Mouse (Mus musculus) heart, embryonic 12.5 days (tissue): ENCODE data around the gene Anks3. TPM values are rescaled to one million over a fixed set of nuclear protein-coding genes. Genes with fewer than 3 reads are reported as not detected.
A peak's percentile ranks its signal among the peaks of the same experiment; 100 is the strongest.

Experiments used
- ATAC-seq: fragments of 200-750 bp; cut with Nextera tagmentation; 2 replicates; pipeline ENCODE4 v1.8.0; 2017; ENCODE audit warnings: moderate TSS enrichment, moderate library complexity; ENCODE audit not compliant: insufficient number of reproducible peaks, low FRiP score
- H3K27ac ChIP-seq: fragments of 300-500 bp; sonication (generic); 2 replicates; pipeline ENCODE4 v1.5.1; 2016; ENCODE audit warnings: mild to moderate bottlenecking, moderate library complexity; ENCODE audit not compliant: poor library complexity, severe bottlenecking
- H3K27me3 ChIP-seq: fragments of 300-500 bp; sonication (generic); replicated peaks from 2 replicates; pipeline ENCODE4 v1.6.1; 2016; ENCODE audit warnings: mild to moderate bottlenecking, moderate library complexity
- H3K36me3 ChIP-seq: fragments of 300-500 bp; sonication (generic); 2 replicates; pipeline ENCODE4 v1.6.1; 2016; ENCODE audit warnings: mild to moderate bottlenecking, moderate library complexity
- H3K4me1 ChIP-seq: fragments of 300-500 bp; sonication (generic); replicated peaks from 2 replicates; pipeline ENCODE4 v1.6.1; 2016; ENCODE audit warnings: mild to moderate bottlenecking
- H3K4me2 ChIP-seq: fragments of 300-500 bp; sonication (generic); 2 replicates; pipeline ENCODE4 v1.6.1; 2016; ENCODE audit warnings: mild to moderate bottlenecking, moderate library complexity
- H3K4me3 ChIP-seq: fragments of 300-500 bp; sonication (generic); 2 replicates; pipeline ENCODE4 v1.5.1; 2016; ENCODE audit warnings: mild to moderate bottlenecking
- H3K9ac ChIP-seq: fragments of 300-500 bp; sonication (generic); 2 replicates; pipeline ENCODE4 v1.6.1; 2016; ENCODE audit warnings: mild to moderate bottlenecking, moderate library complexity
- H3K9me3 ChIP-seq: fragments of 300-500 bp; sonication (generic); replicated peaks from 2 replicates; pipeline ENCODE4 v1.6.1; 2016; ENCODE audit warnings: mild to moderate bottlenecking, moderate library complexity
- WGBS: fragments of 180-500 bp; shearing (Covaris S2); methylation state at CpG from one replicate; pipeline ENCODE4 v1.1.7; 2016; 5-methylcytosine and 5-hydroxymethylcytosine counted together
- polyA plus RNA-seq: library from polyadenylated mRNA; unstranded; fragments of >200 nt; fragmentation: Nextera tagmentation; extraction: Ambion mirVana; gene quantifications from 2 replicates; pipeline ENCODE4 v1.2.1, GENCODE M21; 2016

Anks3 gene
- polyA plus RNA-seq, 1 experiment from 2014 or later, result 34.4 TPM

DNA sequence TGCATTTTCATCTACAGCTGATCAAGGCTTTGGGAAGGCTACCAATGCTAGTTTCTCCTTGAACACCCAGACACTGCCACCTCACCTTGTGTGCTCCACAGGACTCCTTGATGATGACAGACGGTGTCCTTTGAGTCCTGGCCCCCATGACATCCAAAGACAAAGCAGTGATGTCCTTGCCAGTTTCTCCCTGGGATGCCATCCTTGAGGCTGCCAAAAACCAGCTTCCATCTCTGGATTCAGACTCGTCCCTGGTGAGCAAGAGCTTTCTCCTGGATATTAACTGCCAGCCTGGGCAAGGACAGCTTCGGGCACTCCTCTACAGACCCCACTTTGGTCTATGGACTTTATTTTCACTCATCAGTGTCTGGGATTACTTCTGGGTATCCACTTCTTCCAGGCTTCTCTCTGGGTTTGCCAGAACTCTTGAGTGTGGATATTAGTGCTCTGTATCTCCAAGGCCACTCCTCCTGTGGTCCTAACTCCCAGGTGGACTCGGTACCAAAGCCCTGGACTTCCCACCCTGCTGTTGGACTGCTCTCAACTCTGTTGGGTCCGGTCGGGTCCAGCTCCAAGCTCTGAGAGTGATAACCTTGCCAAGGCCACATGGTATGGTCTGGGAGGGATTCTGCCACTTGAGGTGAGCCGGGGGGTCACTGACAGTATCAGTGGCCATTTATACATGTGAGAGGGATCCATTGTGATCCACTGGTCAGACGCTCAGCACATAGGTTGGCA is 1.6 kb upstream of the Anks3 start:
- Histone ChIP-seq H3K4me1 (peaks cover 17% of the 10 kb centered on the region), H3K4me3 (peak overlapping the region; percentile 69; the same call in 1 of the 2 replicates), H3K36me3 (no peaks in the 10 kb centered on the region), H3K9ac (no peak overlapping the region), H3K9me3 (no peaks in the 10 kb centered on the region), H3K27me3 (no peaks in the 10 kb centered on the region), H3K27ac (no peak overlapping the region), H3K4me2 (peak overlapping the region; percentile 88)
- no peak for ATAC-seq
- WGBS, result 83% methylated on average over 8 of the region's 8 CpGs

DNA sequence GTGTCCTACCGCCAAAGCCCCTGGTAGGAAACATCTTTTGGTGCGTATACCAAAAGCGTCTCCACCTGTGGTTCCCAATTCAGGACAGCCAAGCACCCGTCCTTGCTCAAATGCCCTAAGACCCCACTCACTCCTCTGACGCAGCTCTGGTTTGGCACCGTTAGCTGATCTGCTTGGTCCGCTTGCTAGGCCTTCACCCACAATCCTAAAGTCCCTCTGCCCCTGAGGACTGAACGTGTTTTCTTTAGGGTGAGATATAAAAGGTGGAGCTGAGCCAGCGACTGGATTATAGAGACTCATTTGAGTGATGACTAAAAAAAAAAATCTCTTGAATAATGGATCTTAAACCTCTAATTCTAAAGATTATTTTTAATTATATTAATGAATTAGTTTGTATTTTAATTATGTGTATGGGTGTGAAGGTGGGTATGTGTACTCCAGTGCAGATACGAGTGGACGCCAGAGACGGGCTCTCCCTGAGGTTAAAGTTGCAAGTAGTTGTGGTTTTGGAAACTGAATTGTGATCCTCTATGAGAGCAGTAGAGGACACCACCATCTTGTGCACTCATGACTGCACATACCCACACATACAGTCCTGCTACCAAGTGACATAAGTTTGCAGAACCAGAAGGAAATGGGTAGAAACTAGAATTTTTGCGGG is 856 bp upstream of the Anks3 start:
- Histone ChIP-seq H3K4me1 (peaks cover 17% of the 10 kb centered on the region), H3K9me3 (no peaks in the 10 kb centered on the region), H3K27me3 (no peaks in the 10 kb centered on the region), H3K27ac (peak overlapping the region; percentile 6; the same call in 1 of the 2 replicates), H3K4me3 (peak overlapping the region; percentile 69), H3K9ac (peak overlapping the region; percentile 77), H3K36me3 (peaks cover 5% of the 10 kb centered on the region; the same call in 1 of the 2 replicates), H3K4me2 (peak overlapping the region; percentile 88)
- WGBS, result 25% methylated on average over 13 of the region's 13 CpGs
- ATAC-seq, result peak; percentile 3

DNA sequence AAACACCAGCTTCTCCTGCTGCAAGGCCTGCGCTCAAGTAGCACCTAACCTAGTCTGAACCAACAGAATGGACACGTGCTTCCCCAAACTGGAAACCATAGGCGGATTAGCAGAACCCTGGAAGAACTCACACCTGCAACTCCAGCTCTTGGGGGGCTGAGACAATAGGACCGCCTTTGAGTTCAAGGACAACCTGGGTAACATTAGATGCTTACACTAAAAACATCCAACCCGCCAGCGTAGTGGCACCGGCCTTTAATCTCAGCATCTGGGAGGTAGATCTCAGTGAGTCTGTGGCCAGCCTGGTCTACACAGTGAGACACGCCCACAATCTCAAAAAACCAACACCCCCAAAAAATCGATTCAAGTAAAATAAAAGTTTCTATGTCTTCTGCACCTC is 659 bp downstream of the Anks3 start:
- Histone ChIP-seq H3K4me3 (peak overlapping the region; percentile 69), H3K36me3 (peaks cover 11% of the 10 kb centered on the region; the same call in 1 of the 2 replicates), H3K4me1 (peaks cover 17% of the 10 kb centered on the region), H3K27ac (no peak overlapping the region), H3K4me2 (peak overlapping the region; percentile 88), H3K9ac (peak overlapping the region; percentile 85), H3K27me3 (no peaks in the 10 kb centered on the region), H3K9me3 (no peaks in the 10 kb centered on the region)
- no peak for ATAC-seq
- 38% methylated on average over 9 of the region's 9 CpGs for WGBS

GRCm38 (mm10) chr16:4960260-4960659 is 3.7 kb downstream of the Anks3 start:
- Histone ChIP-seq H3K4me1 (peaks cover 16% of the 10 kb centered on the region), H3K4me2 (no peak overlapping the region), H3K36me3 (peaks cover 37% of the 10 kb centered on the region), H3K4me3 (no peak overlapping the region), H3K27me3 (no peaks in the 10 kb centered on the region), H3K9ac (no peak overlapping the region), H3K27ac (no peak overlapping the region), H3K9me3 (no peaks in the 10 kb centered on the region)
- ATAC-seq, result no peak
- WGBS, result 86% methylated on average over 8 of the region's 8 CpGs

DNA sequence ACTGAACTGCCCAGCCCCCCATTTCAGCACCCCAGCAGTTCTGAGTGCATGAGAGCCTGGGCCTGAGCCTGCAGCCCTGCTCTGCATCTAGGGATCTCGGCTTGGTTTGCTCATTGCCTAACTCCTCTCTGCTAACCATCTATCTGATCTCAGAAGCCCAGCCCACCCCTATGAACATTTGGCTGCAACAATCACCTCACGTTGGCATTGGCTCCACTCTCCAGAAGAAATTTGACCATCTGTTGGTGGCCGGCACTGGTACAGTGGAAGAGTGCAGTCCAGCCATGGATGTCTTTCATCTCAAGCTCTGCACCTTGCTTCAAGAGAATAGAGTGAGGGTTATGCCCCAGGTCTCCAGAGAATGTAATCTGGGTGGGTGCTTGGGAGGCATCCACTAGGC is 6.6 kb downstream of the Anks3 start:
- Histone ChIP-seq H3K36me3 (peaks cover 64% of the 10 kb centered on the region), H3K4me3 (no peak overlapping the region), H3K9me3 (no peaks in the 10 kb centered on the region), H3K4me1 (peaks cover 4% of the 10 kb centered on the region), H3K9ac (no peak overlapping the region), H3K27me3 (no peaks in the 10 kb centered on the region), H3K4me2 (no peak overlapping the region), H3K27ac (no peak overlapping the region)
- 87% methylated on average over 3 of the region's 3 CpGs for WGBS
- ATAC-seq, result no peak

GRCm38 (mm10) chr16:4956609-4957008 is 7.4 kb downstream of the Anks3 start:
- no peaks in the 10 kb centered on the region for H3K4me1 ChIP-seq
- H3K36me3 ChIP-seq, result peaks cover 69% of the 10 kb centered on the region
- WGBS, result 90% methylated on average over 3 of the region's 3 CpGs
- H3K9ac ChIP-seq, result no peak overlapping the region
- no peak overlapping the region for H3K4me3 ChIP-seq
- no peak overlapping the region for H3K27ac ChIP-seq
- ATAC-seq, result no peak
- H3K4me2 ChIP-seq, result no peak overlapping the region
- no peaks in the 10 kb centered on the region for H3K27me3 ChIP-seq
- H3K9me3 ChIP-seq, result no peaks in the 10 kb centered on the region

- Histone ChIP-seq H3K4me3 (no peak overlapping the region), H3K4me2 (no peak overlapping the region), H3K27ac (no peak overlapping the region), H3K27me3 (no peaks in the 10 kb centered on the region), H3K4me1 (no peaks in the 10 kb centered on the region), H3K36me3 (peaks cover 75% of the 10 kb centered on the region), H3K9ac (no peak overlapping the region), H3K9me3 (no peaks in the 10 kb centered on the region)
- WGBS, result 91% methylated on average over 4 of the region's 4 CpGs
- no peak for ATAC-seq
Measured at GRCm38 (mm10) chr16:4947378-4947777, 16.6 kb downstream of the Anks3 start.

DNA sequence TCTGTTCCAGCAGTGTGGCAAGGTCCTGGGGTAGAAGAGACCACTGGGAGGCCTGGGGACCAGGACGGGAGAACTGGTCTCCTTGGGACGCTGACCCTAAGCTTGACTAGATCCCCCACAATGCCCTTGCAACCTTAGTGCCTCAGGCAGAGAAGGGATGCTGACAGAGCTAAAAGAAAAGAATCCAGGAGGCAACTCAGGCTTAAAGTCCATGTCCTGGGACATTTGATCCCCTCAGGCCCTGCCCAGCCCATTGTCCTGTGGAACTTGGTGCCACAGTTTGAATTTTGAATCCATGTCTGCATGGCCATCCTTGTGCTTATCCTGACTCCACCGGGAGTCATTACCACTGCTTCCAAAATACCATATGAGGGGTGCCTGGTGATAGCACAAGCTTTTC is 17.9 kb downstream of the Anks3 start:
- H3K9ac ChIP-seq, result no peak overlapping the region
- 90% methylated on average over 3 of the region's 3 CpGs for WGBS

DNA sequence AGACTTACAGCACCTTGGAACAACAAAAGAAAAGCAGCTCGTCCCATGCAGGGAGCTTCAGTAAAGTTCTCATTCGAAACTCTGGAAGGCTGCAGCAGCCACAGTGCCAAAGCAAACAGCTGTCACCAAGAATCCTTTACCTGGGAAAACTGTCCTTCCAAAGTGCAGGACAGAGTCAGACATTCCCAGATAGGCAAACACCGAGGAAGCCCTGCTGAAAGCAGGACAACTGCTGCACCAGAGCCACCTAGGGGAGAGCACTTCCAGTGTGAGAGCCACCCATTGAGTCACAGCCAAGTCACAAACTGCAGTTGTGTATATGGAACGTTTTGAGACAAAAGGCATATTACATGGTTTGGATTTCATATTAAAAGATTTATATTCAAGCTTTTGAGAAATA is 18.6 kb downstream of the Anks3 start:
- Histone ChIP-seq H3K27me3 (no peaks in the 10 kb centered on the region), H3K36me3 (peaks cover 80% of the 10 kb centered on the region), H3K4me3 (no peak overlapping the region), H3K9ac (no peak overlapping the region), H3K4me1 (0 out of 2 replicates have a peak, but pooled peaks cover under 1% of the 10 kb centered on the region), H3K27ac (no peak overlapping the region), H3K4me2 (no peak overlapping the region), H3K9me3 (no peaks in the 10 kb centered on the region)
- no peak for ATAC-seq
- 71% methylated on average over 4 of the region's 4 CpGs for WGBS

More for the DNA sequence above, 17.9 kb downstream of the Anks3 start:
- Histone ChIP-seq H3K4me1 (no peaks in the 10 kb centered on the region), H3K27ac (no peak overlapping the region), H3K27me3 (no peaks in the 10 kb centered on the region), H3K4me2 (no peak overlapping the region), H3K4me3 (no peak overlapping the region), H3K36me3 (peaks cover 79% of the 10 kb centered on the region), H3K9me3 (no peaks in the 10 kb centered on the region)
- no peak for ATAC-seq

- H3K9ac ChIP-seq, result no peak overlapping the region
- WGBS, result 88% methylated on average over 3 of the region's 3 CpGs
- H3K36me3 ChIP-seq, result peaks cover 72% of the 10 kb centered on the region
- no peak overlapping the region for H3K27ac ChIP-seq
- ATAC-seq, result no peak
- no peaks in the 10 kb centered on the region for H3K27me3 ChIP-seq
- peaks cover 12% of the 10 kb centered on the region; the same call in 1 of the 2 replicates for H3K4me1 ChIP-seq
- H3K4me2 ChIP-seq, result no peak overlapping the region
- no peaks in the 10 kb centered on the region for H3K9me3 ChIP-seq
- no peak overlapping the region for H3K4me3 ChIP-seq
Measured at GRCm38 (mm10) chr16:4943431-4943830, 20.6 kb downstream of the Anks3 start.

GRCm38 (mm10) chr16:4942868-4943267 is 21.1 kb downstream of the Anks3 start:
- Histone ChIP-seq H3K4me1 (peaks cover 15% of the 10 kb centered on the region; the same call in 1 of the 2 replicates), H3K9ac (no peak overlapping the region), H3K36me3 (peaks cover 68% of the 10 kb centered on the region), H3K9me3 (no peaks in the 10 kb centered on the region), H3K27me3 (no peaks in the 10 kb centered on the region), H3K4me3 (no peak overlapping the region), H3K4me2 (no peak overlapping the region), H3K27ac (no peak overlapping the region)
- WGBS, result 91% methylated on average over 8 of the region's 8 CpGs
- no peak for ATAC-seq
